Mouse (Mus musculus) bone marrow, adult 2 months (tissue): Measurements from ENCODE around the gene Pard6a. TPM values are rescaled to one million over a fixed set of nuclear protein-coding genes. Genes with fewer than 3 reads are reported as not detected.

ENCODE experiments used
- H3K27ac ChIP-seq: fragments of 200-500 bp; 2 replicates; pipeline ENCODE4 v1.5.1; 2012; ENCODE audit warnings: low read depth, mild to moderate bottlenecking, control low read depth, inconsistent platforms, low read length; ENCODE audit not compliant: control insufficient read depth, poor library complexity, insufficient read depth
- H3K4me1 ChIP-seq: fragments of 200-500 bp; 2 replicates; pipeline ENCODE4 v1.6.1; 2011; ENCODE audit warnings: low read length; ENCODE audit not compliant: control insufficient read depth, insufficient read depth
- H3K4me3 ChIP-seq: fragments of 200-500 bp; replicated peaks from 2 replicates; pipeline ENCODE3; 2011; ENCODE audit warnings: mild to moderate bottlenecking, low read depth, low read length, control low read depth; ENCODE audit not compliant: control insufficient read depth
- CTCF ChIP-seq: fragments of 200-500 bp; IDR thresholded peaks from 2 replicates; pipeline ENCODE4 v1.5.1; 2011; ENCODE audit warnings: low read length, control low read depth; ENCODE audit not compliant: control insufficient read depth, insufficient read depth
- POLR2A ChIP-seq: fragments of 200-500 bp; IDR thresholded peaks from 2 replicates; pipeline ENCODE4 v1.6.1; 2011; ENCODE audit warnings: low read depth, mild to moderate bottlenecking, control low read depth, low read length, borderline replicate concordance; ENCODE audit not compliant: control insufficient read depth
- WGBS: fragments of 180-500 bp; shearing (Covaris S2); methylation state at CpG from one replicate; pipeline ENCODE4 v1.1.7; 2018; 5-methylcytosine and 5-hydroxymethylcytosine counted together
- polyA plus RNA-seq: library from polyadenylated mRNA; stranded (reverse); fragments of >200 nt; gene quantifications from 2 replicates; pipeline ENCODE4 v1.2.4, GENCODE M21; 2011; ENCODE audit warnings: low replicate concordance; ENCODE audit not compliant: missing spikeins, insufficient read depth, insufficient read length

Gene Pard6a
- polyA plus RNA-seq, 1 experiment = 5.3 TPM

GRCm38 (mm10) chr8:105688242-105688752 lies 12.7 kb upstream of the Pard6a start:
- Histone ChIP-seq H3K4me1 (no peaks in the 10 kb centered on the region; the same call in 1 of the 2 replicates), H3K4me3 (no peak overlapping the region), H3K27ac (no peak overlapping the region; the same call in 1 of the 2 replicates)
- TF ChIP-seq CTCF (no peak), POLR2A (no peak)
- 73% methylated on average over 14 of the region's 14 CpGs for WGBS

GRCm38 (mm10) chr8:105689256-105689982 lies 11.5 kb upstream of the Pard6a start:
- WGBS = 91% methylated on average over 35 of the region's 35 CpGs
- TF ChIP-seq CTCF (no peak), POLR2A (no peak)

GRCm38 (mm10) chr8:105689983-105690360 lies 11.0 kb upstream of the Pard6a start:
- TF ChIP-seq CTCF = no peak
- no peak for TF ChIP-seq POLR2A
- H3K4me1 ChIP-seq = no peaks in the 10 kb centered on the region; the same call in 1 of the 2 replicates
- no peak overlapping the region for H3K27ac ChIP-seq
- 94% methylated on average over 9 of the region's 9 CpGs for WGBS
- no peak overlapping the region for H3K4me3 ChIP-seq

More at GRCm38 (mm10) chr8:105689256-105689982, 11.5 kb upstream of the Pard6a start:
- Histone ChIP-seq H3K27ac (no peak overlapping the region), H3K4me3 (no peak overlapping the region), H3K4me1 (no peaks in the 10 kb centered on the region; the same call in 1 of the 2 replicates)

GRCm38 (mm10) chr8:105690978-105691377 lies 10.0 kb upstream of the Pard6a start:
- Histone ChIP-seq H3K4me1 (no peaks in the 10 kb centered on the region; the same call in 1 of the 2 replicates), H3K27ac (no peak overlapping the region; the same call in 1 of the 2 replicates), H3K4me3 (no peak overlapping the region)
- 60% methylated on average over 14 of the region's 14 CpGs for WGBS
- TF ChIP-seq POLR2A (no peak), CTCF (no peak)

GRCm38 (mm10) chr8:105692449-105693182 lies 8.3 kb upstream of the Pard6a start:
- no peak for TF ChIP-seq POLR2A
- no peak for TF ChIP-seq CTCF
- H3K4me3 ChIP-seq = no peak overlapping the region
- 83% methylated on average over 11 of the region's 11 CpGs for WGBS
- no peaks in the 10 kb centered on the region for H3K4me1 ChIP-seq
- no peak overlapping the region for H3K27ac ChIP-seq

- WGBS = 88% methylated on average over 29 of the region's 30 CpGs
- TF ChIP-seq POLR2A = no peak
- no peak for TF ChIP-seq CTCF
- Histone ChIP-seq H3K4me1 (no peaks in the 10 kb centered on the region), H3K4me3 (no peak overlapping the region), H3K27ac (no peak overlapping the region)
Observed at GRCm38 (mm10) chr8:105693648-105694047, 7.3 kb upstream of the Pard6a start.

- WGBS = 92% methylated on average over 40 of the region's 40 CpGs
- no peaks in the 10 kb centered on the region for H3K4me1 ChIP-seq
- no peak overlapping the region for H3K4me3 ChIP-seq
Observed at GRCm38 (mm10) chr8:105694051-105694799, 6.7 kb upstream of the Pard6a start.

More at GRCm38 (mm10) chr8:105694051-105694799, 6.7 kb upstream of the Pard6a start:
- TF ChIP-seq CTCF = no peak
- no peak for TF ChIP-seq POLR2A
- no peak overlapping the region for H3K27ac ChIP-seq
